Mouse (Mus musculus) hindbrain, embryonic 15.5 days (tissue): ENCODE data around the gene Fstl5. TPM values are rescaled to one million over a fixed set of nuclear protein-coding genes. Genes with fewer than 3 reads are reported as not detected.

Experiments
- polyA plus RNA-seq: library from polyadenylated mRNA; unstranded; fragments of >200 nt; fragmentation: Nextera tagmentation; extraction: Ambion mirVana; gene quantifications from 2 replicates; pipeline ENCODE4 v1.2.1, GENCODE M21; 2015

Gene Fstl5
- polyA plus RNA-seq, 1 experiment from 2014 or later: 65.8 TPM

Other genes with a start within 250 kb of the Fstl5 start
- gene Golim4, start 117.3 kb upstream of the Fstl5 start, polyA plus RNA-seq: 20.2 and 22.0 TPM in 2 replicates